Mouse (Mus musculus): ENCODE results near the gene Myo1c.

Gene Myo1c

DNA sequence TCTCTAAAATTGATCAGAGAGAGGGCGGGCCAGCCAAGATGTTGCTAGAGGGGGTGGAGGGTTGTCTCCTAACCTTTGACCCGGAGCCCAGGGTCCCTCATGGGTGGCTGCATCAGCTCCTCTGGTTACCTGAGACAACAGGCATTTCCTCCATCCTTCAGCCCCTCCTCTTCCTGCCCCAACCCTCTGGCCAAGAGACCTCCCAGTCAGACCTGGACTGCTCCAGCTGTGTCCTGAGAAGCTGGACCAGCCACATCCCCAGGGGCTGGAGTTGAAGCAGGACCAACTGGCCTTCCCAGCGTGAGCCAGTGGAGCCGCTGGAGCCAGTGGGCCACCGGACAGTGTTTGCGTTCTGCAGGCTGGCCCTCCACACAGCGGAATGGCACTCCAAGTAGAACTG, at the start of gene Myo1c:
Gene Myo1c, plus strand, starts transcription at position 194 of the 400 bp plus-strand sequence.
- DNase-seq = no peak

DNA sequence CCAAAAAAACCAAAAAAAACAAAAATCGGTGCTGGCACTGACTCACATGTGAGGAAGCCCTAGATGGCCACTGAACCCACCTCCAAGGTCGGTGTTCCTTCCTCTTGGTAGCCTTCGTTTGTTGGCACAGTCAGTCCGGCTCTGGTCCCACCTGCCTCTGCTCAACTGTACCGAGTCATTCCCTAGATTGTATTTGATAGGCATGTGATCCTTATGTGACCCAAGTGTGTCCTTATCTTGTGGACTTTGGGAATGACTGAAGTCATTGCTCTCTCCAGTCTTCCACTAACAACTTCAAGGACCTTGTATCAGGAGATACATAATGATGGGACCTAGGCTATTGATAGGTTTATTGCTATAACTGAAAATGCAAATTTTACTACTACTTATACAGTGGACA, 45.5 kb upstream of the Myo1c start:
- no peak for DNase-seq

DNA sequence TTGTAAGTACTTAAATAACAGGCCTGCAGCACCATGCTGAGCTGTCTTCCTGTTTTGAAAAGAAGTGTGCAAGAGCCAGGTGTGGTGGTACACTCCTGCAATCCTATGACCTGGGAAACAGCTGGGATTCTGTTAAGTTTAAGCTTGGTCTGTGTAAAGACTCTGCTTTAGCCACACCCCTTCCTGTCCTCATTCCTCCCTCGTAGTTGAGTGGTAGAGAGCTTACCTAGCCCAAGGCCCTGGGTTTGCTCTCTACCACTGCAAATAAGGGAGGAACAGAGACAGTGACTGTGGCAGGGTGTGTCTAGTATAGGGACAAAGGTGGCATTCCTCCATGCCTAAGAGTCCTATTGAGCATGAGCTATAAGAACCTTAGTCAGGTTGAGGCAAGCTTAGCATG, 45.0 kb upstream of the Myo1c start:
- DNase-seq = no peak

DNA sequence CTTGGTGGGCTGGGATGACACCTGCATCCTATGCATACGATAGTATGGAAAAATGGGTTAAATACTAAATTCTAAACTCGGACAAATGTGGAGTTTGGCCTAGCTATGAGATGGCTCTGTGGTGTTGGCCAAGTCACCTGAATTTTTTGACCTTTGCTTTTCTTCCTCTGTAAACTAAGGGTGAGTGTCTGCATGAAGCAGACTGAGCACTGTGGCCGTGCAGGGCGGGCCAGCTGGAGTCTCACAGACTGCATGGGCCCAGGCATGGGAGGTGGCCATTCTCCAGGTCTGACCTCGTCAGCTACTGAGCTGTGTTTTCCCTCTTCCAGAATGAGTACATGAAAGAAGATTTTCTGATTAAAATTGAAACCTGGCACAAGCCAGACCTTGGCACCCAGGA, 41.5 kb upstream of the Myo1c start:
- no peak for DNase-seq

DNA sequence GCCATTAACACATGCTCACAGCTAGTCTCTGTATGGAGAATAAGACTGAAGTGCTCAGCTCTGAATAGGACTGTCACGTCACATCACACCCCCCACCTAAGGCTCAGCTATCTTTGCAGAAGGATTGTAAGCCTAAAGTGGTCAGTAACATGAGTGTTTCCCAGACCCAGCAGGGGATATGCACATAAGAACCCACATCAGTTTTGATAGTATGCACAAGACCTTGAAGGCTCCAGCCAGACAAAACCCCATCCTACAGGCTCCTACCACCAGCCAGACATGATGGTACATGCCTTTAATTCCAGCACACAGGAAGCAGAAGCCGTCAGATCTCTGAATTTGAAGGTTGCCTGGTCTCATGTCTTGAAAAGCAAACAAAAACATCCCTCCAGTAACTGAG, 40.3 kb upstream of the Myo1c start:
- DNase-seq = no peak

DNA sequence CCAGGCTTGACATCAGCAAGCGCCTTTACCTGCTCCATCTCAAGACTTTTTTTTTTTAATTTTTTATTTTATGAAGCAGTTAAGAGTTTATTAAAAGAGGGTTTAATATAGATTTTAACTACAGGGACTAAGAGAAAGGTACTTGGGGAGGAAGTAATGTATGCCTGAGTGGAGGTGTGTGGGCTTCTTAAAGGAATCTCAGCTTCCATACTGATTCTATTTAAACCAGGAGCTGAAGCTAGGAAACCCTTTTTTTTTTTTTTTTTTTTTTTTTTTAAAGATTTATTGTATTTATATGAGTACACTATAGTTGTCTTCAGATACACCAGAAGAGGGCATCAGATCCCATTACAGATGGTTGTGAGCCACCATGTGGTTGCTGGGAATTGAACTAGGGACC, 35.5 kb upstream of the Myo1c start:
- DNase-seq = no peak

DNA sequence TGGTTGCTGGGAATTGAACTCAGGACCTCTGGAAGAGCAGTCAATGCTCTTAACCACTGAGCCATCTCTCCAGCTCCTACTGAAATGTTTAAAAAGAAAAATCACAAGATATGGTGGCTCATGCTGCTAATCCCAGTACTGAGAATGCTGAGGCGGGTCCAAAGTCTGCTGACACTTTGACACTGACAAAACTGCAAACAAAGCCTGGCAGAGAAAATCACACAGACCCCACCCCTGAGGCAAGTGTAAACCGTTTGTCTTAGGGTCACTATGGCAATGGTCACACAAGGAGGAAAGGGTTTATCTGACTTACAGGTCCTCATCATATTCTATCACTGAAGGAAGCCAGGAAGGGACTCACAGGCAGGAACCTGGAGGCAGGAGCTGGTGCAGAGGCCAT, 34.7 kb upstream of the Myo1c start:
- no peak for DNase-seq

DNA sequence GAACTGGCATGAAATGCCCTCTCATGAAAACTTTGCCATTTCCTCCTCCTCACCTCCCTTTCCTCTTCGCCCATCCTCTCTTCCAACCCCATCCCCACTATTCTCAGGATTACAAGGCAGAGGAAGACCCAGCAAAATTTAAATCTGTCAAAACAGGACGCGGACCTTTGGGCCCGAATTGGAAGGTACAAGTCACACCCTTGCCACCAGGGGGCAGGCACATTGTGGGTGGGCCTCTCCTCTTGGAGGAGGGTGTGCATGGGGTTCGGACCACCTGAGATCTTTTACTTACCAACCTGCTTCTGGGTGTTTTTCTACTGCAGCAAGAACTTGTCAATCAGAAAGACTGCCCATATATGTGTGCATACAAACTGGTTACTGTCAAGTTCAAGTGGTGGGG, 31.2 kb upstream of the Myo1c start:
- DNase-seq = no peak

DNA sequence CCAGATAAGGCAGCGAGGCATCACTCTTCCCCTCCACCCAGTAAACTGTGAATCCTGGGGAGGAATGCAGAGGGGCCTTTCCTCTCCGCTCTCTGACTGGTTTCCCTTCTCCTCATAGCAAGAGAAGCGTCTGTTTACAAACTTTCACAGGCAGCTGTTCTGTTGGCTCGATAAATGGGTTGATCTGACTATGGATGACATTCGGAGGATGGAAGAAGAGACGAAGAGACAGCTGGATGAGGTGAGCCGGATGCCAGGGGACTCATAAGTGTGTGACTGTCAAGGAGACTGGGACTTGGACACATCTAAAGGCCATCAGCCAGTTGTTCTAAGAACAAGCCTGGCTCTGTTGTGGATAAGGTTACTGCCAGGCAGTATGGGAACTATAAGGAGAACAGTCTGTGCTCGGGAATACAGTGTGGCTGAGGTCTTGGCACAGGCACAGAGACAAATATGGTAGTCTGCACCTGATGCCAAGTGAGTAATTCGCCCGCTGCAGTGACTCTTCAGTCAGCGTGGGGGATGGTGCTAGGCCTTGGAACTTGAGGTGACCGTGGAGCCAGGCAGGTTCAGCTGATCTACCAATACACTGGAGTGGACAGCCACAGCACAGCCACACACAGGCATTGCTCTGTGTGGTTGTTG, 30.0 kb upstream of the Myo1c start:
- DNase-seq = peak; percentile 50

DNA sequence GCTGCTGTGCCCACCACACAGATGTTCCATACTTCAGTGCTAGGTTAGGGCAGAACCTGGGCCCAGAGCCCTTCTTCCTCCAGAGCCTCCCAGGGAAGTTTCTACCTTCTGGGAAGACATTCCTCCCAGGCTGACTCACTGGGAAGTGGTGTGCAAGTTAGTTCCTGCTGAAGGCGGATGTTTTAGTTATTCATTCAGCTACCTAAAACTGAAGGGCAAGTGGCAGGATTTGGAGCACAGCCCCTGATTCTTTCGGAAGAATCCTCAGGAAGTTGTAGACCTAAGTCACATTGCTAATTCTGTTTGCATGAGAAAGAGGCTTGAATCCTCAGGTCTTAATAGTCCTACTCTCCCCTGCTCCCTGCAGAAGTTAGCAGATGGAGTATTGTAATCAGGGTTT, 28.9 kb upstream of the Myo1c start:
- no peak for DNase-seq

DNA sequence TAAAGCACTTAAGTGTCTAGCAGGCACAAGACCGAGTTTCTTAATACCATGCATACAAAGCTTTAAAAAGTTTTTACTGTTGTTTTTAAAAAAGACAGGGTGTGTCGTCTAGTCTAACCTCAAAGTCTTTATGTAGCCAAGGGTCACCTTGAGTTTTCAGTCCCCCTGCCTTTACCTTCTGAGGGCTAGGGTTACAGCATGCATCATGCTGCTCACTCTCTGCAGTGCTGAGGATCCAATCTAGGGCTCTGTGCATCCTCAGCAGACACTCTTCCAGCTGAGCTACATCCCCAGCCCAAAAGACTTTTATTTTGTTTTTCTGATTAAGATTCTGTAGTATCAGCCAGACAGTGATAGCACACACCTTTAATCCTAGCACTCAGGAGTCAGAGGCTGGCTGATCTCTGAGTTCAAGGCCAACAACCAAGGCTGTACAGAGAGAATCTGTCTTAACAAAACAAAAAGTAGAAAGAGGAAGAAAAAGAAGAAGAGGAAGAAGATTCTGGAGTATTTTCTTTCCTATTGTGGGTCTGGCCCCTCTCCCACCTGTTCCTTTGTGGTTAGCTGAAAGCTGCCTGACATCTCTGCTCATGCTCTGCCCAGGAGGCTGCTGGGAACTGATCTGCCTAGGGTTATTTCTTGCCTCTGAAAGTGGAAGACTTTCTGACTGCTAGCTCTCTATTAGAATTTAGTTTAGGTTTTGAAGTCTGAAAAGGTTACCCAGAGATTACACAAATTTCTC, 27.5 kb upstream of the Myo1c start:
- DNase-seq = no peak

DNA sequence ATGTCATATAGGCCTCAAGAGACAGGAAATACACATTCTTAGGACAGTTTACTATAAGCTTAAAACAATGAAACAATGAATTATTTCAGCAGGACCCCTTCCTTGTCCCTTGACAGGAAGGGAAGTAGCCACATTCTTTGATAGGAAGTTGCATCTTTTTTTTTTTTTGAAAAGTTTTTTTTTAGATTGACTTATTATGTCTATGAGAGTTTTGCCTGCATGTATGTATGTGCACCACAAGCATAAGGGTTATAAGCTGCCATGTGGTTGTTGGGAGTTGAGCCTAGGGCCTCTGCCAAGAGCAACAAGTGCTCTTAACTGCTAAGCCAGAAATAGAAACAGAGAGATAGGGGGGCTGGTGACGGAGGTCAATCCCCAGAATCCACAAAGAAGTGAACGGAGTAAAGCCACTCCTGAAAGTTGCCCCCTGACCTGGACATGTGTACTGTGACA, 26.2 kb upstream of the Myo1c start:
- no peak for DNase-seq

DNA sequence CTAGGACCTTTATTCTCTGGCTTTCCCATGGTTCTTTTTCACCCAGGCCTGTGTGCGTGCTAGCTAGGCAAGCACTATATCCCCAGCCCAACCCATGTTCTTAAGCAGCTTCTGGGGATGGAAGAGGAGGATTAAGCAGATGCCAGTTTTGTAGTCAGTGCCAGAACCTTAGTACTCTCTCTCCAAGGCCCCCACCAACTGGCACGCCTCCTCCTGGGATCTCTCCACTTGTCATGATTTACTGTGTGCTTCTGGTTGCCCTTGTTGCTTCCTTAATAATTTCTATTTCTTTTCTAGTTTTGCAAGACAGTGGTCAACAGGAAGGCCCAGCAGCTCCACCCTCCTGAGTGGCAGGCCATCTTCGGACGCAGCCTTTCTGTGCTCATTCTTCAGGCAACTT, 24.5 kb upstream of the Myo1c start:
- peak; percentile 71 for DNase-seq

DNA sequence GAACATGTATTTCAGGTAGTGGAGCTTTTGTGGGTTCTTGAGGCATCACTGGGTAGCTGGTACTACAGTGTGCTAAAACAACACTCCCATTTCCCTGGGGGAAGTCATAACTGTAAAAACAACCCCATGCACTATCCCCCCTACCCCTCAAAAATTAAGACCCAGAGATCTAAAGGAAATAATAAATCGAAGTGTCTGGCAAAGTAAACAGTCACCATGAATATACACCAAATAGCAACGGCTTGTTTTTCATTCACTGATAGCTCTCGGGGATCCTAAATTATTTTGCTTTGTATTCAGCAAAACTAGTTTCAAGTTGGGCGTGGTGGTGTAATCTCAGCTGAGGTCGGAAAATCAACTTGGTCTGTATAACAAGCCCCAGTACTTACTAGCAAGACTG, 20.2 kb upstream of the Myo1c start:
- DNase-seq = no peak

DNA sequence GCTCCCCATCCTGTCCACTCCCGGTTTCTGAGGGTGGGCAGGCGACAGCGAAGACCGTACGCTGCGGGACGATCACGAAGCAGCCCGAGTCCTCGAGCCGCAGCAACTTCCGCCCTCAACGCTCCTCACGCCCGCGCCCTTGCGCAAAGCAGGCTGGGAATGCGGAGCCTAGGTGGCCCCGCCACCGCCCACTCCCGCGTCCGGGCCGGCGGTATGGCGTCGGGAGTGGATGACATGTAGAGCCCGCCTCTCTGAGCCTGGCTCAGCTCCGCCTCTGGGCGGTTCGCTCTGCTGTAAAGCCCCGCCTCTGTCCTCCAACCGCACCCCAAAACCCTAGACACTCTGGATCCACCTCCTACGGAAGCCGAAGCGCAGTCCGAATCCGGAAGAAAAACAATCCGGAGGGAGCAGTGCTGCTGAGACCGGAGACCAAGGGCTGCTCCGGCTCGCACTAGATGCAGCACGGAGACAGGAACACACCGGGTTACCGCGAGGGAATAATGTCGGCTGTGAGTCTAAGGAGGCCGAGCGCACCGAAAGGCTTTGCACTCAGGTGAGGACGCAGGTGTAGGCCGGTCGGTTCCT, 19.6 kb upstream of the Myo1c start, which contains the start of gene Inpp5k:
Gene Inpp5k, plus strand, starts transcription at position 344 of the 585 bp plus-strand sequence.
- DNase-seq = peak; percentile 98

DNA sequence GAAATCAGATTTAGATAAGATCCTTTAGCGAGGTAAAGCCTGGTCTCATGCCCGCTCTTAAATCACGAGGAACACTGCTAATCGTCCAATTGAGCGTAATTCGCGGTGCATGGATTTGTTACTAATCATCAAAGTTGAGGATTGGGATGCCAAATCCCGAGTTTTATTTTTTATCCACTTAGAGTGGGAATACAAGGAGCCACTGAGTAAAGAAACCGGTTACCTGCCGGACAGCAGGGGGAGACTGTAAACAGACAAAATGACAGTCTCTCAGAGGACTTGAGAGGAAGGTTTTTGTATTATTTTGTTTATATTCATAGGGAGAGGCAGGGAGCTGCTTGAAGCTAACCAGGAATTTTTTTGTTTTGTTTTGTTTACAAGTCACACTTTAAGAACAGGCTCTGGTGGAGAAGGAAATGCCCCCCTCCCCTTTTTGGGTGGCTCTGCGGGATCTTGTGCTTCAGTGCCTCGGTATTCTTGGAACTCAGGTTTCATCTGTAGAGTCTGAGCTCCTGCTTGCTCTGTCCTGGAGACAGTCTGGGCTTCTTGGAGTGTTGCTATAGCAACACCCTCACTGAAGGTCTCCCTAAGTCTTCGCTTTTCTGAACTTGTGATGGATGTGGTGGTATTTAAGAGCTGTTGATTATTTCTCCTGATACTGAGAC, 18.6 kb upstream of the Myo1c start:
- no peak for DNase-seq

DNA sequence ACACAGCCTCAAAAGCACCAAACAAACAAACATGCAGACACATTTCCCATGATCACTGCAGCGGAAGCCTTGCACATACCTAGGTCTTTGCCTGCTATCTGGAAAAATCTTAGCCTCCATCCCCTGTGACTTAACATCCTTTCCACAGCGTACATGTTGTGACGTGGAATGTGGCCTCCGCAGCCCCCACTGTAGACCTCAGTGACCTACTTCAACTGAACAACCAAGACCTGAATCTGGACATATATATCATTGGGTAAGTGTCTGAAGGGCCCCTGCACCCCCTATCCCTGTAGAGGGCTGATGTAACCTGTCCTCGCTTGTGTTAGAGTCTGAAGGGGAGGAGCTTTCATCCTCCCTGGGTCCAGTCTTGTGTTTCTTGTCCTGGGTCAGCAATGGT, 17.4 kb upstream of the Myo1c start:
- no peak for DNase-seq

DNA sequence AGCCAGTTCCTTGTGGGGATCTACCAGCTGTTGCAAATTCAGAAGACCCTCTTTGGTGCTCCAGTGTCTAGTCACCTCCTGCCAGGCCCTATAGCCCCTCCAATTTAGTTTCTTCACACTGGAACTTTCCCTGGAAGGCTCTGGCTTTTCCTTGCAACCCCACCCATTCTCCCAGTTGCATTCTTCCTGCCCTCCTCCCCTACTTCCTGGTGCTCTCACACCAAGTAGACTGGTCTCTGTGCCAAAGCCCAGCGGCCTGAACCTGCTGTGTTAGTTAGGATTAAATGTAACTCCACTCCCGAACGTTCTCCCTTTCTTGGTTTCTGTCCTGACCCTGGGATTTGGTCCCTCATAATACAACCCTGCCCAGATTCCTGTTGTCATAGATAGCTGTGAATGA, 15.5 kb upstream of the Myo1c start:
- no peak for DNase-seq

DNA sequence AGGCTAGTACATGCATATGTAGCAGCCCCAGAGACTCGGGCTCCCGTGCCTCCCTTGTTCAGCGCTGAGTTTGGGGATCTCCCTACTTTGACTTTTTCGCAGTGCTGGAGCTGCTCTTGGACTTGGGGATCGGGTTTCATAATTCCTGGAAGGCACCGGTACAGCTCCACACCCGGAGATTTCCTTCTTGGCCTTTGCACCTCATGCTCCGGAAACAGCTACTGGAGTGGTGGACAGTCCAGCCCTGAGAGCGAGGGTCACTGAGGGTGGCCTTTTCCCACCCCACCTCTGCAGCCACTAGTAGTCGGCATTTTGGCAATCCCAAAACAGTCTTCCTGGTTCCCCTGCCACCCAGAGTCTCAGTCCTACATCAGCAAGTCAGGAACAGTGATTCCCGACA, 15.0 kb upstream of the Myo1c start:
- no peak for DNase-seq

DNA sequence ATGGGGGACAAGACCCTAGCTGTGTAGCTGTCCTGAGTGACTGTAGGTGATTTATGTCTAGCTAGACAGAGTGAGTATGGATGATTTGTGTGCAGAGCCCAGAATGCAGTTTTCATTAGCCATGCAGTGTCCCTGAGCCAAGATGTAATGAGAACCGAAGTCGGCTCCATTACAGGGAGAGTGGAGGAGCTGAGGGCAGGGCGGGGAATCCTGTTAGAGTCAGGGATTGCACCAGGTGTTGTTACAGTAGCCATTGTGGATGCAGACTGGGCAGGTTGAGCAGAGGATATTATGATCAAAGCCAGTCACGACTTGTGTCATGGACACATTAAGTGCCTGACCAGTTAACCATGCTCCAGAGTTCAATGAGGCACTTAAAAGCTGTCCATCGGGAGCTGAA, 7.0 kb upstream of the Myo1c start:
- no peak for DNase-seq

DNA sequence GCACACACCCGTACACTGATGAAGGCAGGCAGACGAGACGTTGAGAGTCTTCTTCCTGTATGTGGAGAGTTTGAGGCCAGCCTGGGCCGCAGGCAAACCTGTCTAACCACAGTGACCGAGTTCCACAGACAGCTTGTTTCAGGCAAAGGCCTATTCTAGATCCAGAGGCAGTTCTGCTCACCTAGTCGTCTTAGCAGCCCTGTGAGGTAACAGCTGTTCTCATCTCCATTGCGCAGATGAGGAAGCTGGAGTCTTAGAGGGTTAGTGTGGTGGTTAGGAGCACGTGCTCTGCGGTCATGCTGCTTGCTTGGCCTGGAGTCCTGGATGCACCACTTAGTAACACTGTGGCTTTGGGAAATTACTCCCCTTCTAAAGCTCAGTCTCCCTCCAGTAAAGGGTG, 5.6 kb upstream of the Myo1c start:
- DNase-seq = no peak

DNA sequence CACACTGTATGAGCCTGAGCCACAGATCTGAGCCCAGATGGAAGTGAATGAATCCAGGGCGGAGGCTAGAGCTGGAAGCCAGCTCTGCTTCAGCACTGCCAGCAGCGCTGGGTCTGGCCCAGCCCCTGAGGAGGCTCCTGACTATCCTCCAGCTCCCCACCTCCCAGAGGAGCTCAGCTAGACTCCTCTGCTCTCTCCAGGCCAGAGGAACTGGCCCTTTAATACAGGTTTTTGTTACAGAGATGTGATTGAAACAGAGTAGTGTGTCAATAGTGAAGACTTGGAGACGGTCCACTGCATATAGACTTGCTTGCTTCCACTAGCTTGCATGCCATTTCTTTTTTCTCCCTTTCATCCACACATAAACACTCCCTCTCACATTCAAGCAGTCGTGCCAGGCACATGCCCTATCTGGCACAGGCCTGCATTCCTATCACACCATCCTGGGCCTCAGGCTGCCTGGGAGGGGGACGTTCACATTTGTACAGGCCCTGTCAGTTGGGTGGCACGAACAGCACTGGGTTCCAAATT, 2.6 kb upstream of the Myo1c start:
- peak; percentile 73 for DNase-seq

DNA sequence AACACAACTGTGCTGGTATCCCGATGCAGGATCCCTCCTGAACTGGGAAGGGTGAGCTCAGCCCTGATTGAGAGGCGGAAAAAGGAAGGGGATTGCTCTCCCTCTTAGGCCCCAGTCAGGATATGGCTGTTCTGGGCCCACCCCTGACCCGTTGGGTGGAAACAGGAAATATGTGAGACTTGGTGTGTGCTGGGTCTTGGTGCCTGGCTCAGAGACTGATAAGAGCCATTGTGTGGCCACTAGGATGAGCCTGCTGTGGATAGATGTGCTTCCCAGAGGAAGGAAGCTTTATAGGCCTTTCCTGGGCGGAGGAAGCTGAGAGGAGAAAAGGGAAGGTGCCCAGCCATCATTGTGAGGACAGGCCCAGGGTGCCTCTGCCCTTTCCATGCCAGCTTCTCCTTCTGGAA, 1.1 kb upstream of the Myo1c start:
- no peak for DNase-seq

All from layer of hippocampus, adult 9-11 months (tissue).